In the genomic region with DNA sequence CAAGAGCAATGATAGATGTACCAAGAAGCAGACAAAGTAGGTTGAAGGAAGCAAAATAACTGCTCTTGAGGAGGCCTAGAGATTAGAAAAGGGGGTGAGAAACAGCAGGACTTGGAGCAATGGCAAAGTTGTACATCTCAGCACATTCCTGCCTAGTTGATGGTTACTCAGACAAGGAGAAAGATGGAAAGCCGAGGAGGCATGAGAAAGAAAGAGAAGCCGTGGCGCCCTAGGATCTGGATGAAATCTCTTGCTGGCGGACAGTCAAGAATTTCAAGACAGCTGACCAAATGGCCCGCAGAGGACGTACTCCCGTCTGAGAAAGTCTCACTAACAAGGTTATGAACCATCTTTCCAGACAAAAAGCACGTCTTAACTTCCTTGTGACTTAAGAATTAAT, we compare ENCODE assay signal across 13 mouse cellular contexts.
DNase-seq lines count a peak whose midpoint lies in the region; ATAC-seq lines count a peak whose summit lies in the region.
"Had no signal": no experiment of that assay in that cellular context is flagged by ENCODE, and none has a peak within 500 bp of the region (broad histone marks: within the 10 kb centered on the region; RNA-seq: fewer than 3 reads in every experiment).

No protein-coding gene starts in this region.

- DNase-seq in heart, adult 11 months: peak; percentile 83
- DNase-seq in heart, adult 18-20 months: no peak
- DNase-seq in testis, postnatal 14 days (ENCODE audit: low spot score): peak; percentile 4
- DNase-seq in testis, postnatal 10 days (ENCODE audit: low spot score): no peak
- DNase-seq in right cerebral cortex, postnatal 25 days: no peak
- DNase-seq in right cerebral cortex, postnatal 14 days: no peak
- DNase-seq: adrenal gland, adult 8-10 months; layer of hippocampus, adult 9-11 months; thymus, postnatal 14 days had no signal

- H3K27ac ChIP-seq in kidney, embryonic 15.5 days: peak overlapping the region; percentile 56; the same call in 1 of the 2 replicates
- H3K27ac ChIP-seq: embryonic facial prominence, embryonic 12.5 days; forebrain, embryonic 13.5 days; hindbrain, embryonic 12.5 days had no signal

- H3K4me2 ChIP-seq in kidney, embryonic 15.5 days: no peak overlapping the region
- H3K4me2 ChIP-seq: embryonic facial prominence, embryonic 12.5 days; forebrain, embryonic 13.5 days; hindbrain, embryonic 12.5 days had no signal

- H3K4me3 ChIP-seq in kidney, embryonic 15.5 days (replicated peaks): no peak overlapping the region
- H3K4me3 ChIP-seq: embryonic facial prominence, embryonic 12.5 days; forebrain, embryonic 13.5 days; hindbrain, embryonic 12.5 days had no signal

- no peaks in the 10 kb centered on the region for H3K4me1 ChIP-seq in kidney, embryonic 15.5 days
- H3K4me1 ChIP-seq: embryonic facial prominence, embryonic 12.5 days; forebrain, embryonic 13.5 days; hindbrain, embryonic 12.5 days had no signal

- H3K27me3 ChIP-seq in kidney, embryonic 15.5 days: no peaks in the 10 kb centered on the region
- H3K27me3 ChIP-seq: embryonic facial prominence, embryonic 12.5 days; forebrain, embryonic 13.5 days; hindbrain, embryonic 12.5 days had no signal

- 0 out of 2 replicates have a peak, but pooled peaks have one; percentile 25 for ATAC-seq in kidney, embryonic 15.5 days (replicated peaks; ENCODE audit: low FRiP score)
- ATAC-seq: forebrain, embryonic 13.5 days had no signal

- H3K36me3 ChIP-seq in kidney, embryonic 15.5 days: no peaks in the 10 kb centered on the region
- H3K36me3 ChIP-seq: embryonic facial prominence, embryonic 12.5 days; hindbrain, embryonic 12.5 days had no signal

- H3K9ac ChIP-seq in kidney, embryonic 15.5 days: no peak overlapping the region
- H3K9ac ChIP-seq: embryonic facial prominence, embryonic 12.5 days; forebrain, embryonic 13.5 days; hindbrain, embryonic 12.5 days had no signal

- H3K9me3 ChIP-seq in kidney, embryonic 15.5 days (replicated peaks): no peaks in the 10 kb centered on the region
- H3K9me3 ChIP-seq: embryonic facial prominence, embryonic 12.5 days; forebrain, embryonic 13.5 days; hindbrain, embryonic 12.5 days had no signal

- 77% methylated on average over 8 of the region's 8 CpGs for WGBS in kidney, embryonic 15.5 days

Comparison
In these comparisons a context has a peak if more than half of its experiments do, and no peak if none do; other contexts are left out.
1. DNase-seq: peak in heart, adult 11 months (single experiment) and testis, postnatal 14 days (single experiment); none in heart, adult 18-20 months (0 of 2), testis, postnatal 10 days (single experiment), right cerebral cortex, postnatal 25 days (single experiment) and right cerebral cortex, postnatal 14 days (single experiment).